Mouse (Mus musculus) urinary bladder, postnatal 4 days (tissue): ENCODE measurements at regions not wholly inside any gene's neighbourhood (a gene's known extent, or its start where the extent isn't known, plus 50 kb on each side); places are given as distances from the start of the nearest gene placed in this dataset.

Experiments
- DNase-seq, 2 experiments: peaks; one replicate each; pipeline ENCODE4 v3.0.0; 2021 to 2022; ENCODE audit warnings: low spot score in 2 of 2

DNA sequence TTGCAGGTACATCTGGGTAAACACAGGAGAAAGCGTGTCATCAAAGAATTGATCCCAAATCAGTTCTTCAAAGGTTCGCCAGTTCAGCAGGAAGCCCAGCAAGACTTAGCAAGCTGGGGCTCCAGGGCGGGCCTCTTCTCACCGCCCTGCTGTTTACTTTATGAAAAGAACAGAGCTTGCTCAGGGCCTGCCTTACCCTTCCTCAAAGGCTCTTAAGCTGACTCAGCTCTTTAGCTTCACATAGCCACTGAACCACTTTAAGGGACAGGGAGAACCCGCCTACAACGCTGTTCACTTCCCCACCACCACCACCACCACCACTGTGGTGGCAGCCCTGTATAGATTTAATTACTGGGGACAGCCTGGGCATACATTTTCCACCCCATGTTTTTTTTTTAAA, 148.5 kb downstream of the Clic5 start:
- no peak for DNase-seq

DNA sequence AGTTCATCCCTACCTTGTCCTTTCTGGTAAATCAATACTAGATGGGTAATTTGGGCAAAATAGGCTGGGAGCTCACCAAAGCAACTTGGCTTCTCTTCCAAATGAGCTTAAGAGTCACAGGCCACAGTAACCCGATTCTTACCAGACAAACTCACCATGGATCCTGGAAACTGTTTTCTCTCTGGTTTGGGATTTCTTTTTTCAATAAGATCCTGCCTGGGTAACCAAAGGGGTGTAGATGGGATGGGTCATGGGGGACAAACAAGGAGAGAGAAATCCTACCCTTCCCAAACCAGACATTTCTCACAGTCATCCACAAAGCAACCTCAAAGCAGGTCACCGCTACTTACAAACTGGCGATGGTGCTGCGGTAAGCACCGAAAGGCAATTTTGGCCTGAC, 148.9 kb downstream of the Clic5 start:
- no peak for DNase-seq

DNA sequence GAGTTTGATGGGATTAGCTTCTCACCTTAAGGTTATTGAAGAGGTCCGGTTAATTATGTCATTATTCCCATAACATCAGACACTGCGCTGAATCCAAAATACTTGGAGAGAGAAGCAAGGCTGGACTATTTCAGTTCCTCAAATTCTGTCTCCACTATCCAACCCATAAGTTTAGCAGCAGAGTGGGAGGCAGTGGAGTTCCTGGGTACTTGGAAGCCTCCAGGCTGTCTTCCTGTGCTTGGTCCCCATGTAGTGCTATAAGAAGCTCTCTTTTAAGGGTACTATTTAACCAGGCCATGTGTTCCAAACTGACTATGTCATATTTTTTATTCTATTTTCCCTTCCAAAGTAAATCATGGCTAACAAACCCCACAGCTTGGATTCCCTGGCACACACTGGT, 156.2 kb downstream of the Clic5 start:
- DNase-seq: no peak

DNA sequence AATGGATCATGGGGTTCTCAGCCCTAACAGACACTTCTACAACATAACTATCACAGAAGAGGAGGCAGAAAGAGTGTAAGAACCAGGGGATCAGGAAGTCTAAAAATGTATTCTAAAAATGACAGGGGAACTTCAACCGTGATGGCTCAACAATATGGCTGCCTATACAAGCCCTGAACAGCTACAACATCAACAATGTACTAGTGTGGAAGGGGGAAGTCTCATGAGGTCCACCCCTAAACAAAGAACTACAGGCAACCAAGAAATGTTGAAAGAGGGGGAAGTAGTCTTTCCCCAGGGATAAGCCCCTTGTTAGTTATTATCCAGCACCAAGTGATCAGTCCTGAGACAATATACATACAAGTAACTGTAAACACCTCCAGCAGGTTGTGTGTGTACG, 157.0 kb downstream of the Clic5 start:
- no peak for DNase-seq

DNA sequence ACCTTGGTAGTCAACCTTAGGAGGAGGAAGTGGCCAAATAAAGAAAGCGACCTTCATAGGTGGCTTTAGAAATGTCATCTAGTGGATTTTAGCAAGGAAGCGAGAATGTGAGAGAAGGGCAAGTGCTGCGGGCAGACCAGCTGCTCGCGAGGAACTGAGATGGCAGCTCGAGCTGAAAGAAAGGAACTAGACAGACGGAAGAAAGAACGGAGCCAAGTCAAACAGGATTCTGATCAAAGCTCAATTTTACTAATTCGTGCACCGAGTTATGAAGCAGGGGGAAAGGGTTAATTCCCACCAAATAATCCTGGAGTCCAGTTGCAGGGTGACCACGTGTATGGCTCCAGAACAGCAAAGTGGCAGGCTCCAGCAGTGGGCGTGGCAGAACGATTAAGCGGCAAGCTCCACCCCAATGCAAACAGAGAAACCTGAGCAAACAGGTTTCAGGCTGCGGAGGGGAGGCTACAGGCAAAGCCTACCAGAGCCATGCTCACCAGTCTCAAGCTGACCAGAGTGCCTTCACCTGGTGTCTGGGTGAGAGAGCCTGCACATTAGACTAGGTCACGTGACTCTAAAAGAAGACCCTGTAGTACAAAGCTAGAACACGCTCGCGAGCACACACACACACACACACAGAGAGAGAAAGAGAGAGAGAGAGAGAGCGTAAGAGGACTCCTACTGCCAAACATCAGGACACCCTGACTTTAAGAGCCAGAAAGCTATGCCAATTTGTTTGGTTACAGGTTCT, 162.0 kb downstream of the Clic5 start:
- DNase-seq: no peak

DNA sequence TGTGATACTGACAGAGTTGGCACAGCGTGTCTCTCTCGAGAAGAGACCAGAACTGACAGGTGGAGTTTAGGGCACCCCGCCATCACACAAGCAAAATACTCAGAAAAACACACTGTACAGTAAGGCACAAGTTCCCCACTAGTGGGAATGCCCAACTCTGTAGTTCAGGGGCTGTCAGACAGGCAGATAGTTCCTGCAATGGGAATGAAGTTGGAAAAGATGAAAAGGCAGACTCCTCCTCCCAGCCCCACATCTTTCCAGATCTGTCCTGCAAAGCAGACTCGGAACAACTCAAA, 162.5 kb downstream of the Clic5 start:
- no peak for DNase-seq

DNA sequence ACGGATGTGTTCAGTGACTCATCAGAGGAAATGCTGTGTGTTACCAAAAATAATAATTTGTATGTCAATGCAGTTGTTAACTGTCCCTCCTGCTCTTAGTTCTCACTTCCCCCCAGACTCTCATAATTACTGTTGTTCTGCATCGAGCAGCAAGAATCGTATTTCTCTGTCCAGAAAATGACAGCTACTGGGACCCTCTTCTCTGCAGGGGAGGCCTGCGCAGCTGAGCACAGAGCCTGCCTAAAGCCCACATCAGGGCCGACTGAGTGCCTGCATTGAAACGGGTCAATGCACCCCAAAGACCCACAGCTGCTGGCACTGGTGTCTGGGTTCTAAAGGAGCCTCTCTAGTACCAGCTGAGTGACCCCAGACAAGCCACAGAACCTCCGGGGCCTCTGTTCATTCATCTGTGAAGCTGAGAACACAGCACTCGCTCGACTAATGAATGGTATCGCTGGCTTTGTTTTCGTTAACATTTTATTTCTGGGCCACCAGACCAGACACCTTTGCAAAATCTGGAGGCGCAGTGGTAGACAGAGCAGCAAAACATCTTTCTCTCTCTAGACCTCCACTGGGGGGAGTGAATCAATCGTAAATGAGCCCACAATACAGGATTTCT, 163.2 kb downstream of the Clic5 start:
- DNase-seq: no peak

DNA sequence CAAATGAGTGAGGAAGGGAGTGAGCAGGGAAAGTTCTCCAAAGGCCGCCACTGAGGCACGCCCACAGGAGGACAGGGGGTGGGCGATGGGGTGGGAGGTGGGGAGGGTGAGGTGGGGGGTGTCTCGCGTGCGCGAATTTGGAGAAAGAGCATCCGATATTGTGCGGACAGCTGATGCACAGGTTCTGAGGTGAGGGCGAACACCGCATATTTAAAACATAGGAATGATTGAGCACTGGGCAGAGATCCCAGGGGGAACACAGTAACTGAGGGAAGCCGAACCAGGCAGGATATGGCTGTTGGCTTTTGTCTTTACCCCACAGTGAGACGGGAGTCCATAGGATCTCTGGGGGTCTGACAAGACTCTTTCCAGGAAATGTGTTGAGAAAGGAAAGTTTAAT, 163.8 kb downstream of the Clic5 start:
- no peak for DNase-seq

DNA sequence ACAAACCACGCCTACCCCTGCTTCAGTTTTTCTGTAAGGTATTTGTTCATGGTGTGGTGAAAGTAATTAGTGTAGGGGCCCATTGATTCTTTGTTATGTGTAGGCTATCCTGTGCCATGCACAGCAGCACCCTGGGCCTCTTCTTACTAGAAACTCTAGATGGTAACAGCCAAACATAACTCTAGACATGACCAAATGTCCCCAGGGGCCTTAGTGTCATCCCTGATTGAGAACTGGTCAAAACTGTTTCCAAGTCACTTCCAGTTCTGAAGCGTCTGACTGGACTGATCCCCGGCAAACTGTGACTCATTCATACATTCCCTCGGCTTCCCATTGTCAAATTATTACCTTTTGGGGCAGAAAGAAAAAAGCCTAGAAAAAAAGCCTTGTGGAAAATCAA, 174.7 kb downstream of the Clic5 start:
- DNase-seq: no peak

DNA sequence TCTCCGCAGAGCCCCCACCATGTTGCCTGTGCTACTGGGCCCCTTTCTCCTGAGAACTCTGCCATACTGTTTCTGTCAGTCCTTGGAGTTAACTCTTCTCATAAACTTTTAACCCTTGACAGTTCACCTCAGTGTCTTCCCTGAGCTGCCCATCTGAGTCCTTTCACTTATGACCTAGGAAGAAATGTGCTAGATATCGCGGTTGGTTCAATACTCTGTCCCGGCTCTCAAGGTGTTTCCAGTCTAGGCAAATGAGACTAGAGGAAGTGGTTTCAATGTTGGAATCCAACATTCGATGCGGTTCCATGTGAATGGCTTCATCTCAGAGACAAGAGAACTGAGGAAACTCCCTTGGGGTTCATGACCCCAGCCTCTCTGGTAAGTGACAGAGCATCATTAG, 176.1 kb downstream of the Clic5 start:
- no peak for DNase-seq

DNA sequence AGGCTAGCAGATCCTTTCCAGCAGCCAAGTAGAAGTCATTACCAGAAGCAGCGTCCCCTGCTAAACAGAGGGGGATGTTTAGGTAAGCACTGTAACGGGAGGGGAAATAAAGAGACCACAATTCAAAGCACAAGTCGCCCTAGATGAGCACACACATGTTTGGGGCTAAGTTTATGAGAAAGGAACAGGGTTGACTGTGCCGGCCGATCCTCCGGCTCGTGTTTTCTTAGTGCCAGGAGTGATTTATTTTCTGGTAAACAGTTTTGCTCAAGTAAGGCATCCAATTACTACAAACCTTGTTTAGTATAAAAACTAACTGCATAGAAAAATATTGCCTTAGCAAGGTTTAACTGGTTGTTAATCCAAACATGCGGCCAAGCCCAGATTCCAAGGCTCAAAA, 178.1 kb downstream of the Clic5 start:
- no peak for DNase-seq

DNA sequence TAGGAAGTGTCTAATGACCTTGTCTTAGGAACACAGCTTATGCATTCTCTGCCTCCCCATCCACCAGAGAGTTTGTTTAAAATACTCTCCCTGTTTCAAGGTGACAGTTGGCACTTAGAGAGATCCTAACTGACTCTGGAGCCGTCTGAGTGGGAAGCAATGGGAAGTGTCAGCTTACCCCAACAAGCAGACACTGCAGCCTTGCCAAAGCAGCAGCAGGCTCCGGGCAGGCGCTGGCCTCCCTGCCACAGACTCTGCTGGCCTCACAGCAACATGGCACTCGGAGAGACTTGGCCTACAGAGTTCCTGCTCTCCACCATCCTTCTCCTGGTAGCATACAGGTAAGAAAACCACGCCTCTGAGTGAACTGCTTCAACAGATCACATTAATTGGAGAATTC, 179.2 kb downstream of the Clic5 start:
- no peak for DNase-seq

DNA sequence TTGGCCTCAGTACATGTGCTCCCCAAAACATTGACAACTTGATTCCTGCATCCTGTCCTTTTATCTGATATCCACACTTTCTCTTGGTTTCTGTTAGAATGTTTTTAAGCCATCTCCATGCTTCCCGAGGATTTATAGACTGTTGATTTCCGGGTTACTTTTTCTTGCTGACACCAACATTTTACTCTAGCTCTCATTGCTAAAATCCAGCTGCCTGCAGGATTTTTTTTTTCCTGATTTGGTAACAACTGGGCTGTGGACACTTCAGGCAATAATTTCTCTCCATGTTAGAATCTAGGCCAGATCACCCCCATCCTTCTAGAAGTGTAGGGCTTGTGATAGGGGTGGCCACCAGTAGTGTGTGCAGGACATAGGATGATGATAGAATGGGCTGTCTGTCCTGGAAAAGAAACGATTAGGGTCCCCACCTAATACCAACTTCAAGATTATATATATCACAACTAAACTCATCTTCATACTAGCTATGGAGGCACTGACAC, 182.6 kb downstream of the Clic5 start:
- no peak for DNase-seq

DNA sequence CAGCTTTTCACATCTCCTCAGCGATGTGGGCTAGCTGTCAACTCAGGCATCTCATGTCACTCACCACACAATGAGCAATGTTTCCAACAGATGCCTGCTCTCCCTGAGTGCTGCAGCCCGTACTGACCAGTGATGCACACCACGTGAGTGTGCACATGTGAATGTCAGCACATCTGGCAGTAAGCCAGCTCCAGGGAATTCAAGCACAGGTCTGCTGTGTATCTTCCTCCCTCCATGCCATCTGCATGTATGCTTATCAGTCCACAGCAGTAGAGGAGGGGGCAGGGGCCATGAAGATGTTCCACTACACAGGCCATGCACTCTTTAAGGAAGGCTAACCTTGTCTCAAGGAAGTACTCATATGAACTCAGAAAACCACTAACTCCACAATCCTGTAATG, 183.2 kb downstream of the Clic5 start:
- DNase-seq: no peak

DNA sequence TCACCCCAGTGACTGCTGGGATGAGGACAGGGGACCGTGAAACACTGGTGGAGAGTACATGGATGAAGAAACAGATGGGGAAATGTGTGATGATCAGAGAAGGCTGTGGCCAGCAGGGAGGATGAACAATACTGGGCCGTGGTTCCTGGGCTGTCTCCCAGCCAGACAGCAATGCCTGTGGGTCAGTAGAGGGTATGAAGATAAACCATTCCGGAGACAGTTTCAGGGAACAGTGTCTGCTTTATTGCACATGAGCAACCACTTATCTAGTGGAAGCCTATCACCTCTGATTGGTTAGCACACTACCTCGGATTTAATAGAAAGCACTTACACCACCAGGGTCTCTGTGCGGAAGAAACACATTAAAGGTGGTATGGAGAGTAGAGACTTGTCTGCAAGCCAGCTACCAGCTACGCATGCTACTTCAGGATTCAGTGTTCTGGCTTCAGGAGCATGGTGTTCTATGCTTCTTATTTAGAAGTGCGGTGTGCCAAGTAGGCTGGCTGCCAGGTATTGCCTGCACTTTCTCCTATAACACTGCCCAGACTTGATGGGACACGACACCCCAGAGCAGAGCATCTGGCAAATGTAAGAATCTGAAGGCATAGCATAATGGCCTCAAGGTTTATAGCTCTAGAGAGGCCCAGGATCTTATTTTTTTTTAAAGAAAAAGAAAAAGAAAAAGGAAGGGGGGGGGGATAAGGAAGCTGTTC, 185.5 kb downstream of the Clic5 start:
- DNase-seq: peak in 1 of 2 experiments; percentile 24

DNA sequence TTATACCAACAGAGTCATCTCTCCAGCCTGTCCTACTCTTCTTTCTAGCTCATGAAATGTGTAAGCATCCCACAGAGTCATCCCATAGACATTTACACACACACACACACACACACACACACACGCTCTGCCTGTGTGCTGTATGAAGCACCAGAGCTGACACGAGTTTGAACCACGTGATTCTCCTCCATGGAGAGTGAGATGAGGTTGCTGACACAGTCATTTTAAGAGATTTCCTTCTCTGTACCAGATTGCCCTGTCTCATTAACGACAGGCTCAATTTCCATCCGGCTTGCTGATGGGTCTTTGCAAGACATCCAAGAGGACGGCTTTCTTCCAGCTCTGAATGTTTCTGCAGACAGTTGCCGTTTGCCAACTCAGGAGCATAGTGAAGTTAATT, 190.0 kb downstream of the Clic5 start:
- no peak for DNase-seq

DNA sequence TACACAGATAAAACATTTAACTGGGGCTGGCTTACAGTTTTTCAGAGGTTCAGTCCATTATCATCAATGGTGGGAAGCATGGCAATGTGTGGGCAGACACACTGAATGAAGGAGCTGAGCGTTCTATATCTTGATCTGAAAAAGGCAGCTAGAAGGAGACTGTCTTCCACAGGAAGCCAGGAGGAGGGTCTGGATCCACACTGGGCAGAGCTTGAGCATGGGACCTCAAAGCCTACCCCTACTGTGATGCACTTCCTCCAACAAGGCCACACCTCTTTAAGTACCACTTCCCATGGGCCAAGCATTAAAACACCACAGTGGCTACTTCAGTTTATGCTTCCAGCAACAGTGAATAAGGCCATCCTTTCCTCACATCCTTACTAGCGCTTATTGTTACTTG, 200.5 kb downstream of the Clic5 start:
- no peak for DNase-seq

DNA sequence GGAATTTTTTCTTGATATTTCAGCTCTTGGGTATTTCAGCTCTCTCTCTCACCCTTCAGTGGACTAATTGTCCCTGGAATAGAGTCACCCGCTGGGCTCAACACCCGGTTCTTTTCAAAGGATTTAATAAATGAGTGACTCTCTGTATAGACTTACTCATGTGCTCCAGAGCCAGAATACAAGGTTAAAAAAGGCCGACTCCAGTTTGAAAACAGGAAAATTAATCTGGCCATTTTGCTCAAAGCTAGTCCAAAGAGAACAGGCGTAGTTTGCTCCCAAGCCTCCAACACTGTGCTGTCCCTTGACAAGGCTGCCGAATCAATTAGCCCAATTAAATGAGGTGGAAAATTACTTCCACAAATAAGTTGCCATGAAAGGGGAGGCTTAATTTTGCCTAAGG, 209.4 kb downstream of the Clic5 start:
- no peak for DNase-seq

DNA sequence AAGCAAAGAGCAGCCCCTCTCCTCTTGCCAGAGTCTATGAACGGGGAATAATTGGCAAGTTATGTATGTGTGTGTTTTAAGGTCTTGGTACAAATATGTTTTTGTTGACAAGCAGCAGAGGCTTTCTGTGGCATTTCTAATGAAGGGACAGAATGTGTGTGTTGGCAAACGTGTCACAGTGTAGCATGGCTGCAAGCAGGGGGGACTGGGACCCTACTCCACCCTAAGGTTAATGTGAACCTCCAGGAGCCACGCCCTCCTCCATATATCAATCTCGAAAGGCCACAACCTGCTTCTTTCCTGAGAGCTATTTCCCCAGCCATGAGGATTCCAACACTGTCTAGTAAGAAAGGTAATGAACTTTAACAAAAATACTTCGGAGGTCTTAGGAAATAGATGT, 209.8 kb downstream of the Clic5 start:
- no peak for DNase-seq

DNA sequence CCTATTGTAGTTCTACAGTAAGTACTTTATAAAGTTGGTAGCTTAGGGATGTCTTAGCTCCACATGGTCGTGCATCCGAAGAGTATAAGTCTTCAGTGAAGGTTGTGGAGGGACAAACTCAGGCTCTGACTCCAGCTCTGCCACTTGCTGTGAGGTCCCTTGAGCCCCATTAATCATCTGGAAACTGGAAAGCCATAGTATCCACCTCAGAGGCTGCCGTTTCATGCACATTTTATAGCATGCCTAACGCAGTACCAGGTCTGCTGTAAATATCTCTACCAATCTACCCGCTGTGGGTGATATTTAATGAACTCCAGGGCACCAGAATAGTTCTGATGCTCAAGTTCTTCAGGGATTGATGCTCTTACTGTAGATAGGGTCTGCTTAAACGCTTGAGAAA, 216.5 kb downstream of the Clic5 start:
- DNase-seq: no peak

DNA sequence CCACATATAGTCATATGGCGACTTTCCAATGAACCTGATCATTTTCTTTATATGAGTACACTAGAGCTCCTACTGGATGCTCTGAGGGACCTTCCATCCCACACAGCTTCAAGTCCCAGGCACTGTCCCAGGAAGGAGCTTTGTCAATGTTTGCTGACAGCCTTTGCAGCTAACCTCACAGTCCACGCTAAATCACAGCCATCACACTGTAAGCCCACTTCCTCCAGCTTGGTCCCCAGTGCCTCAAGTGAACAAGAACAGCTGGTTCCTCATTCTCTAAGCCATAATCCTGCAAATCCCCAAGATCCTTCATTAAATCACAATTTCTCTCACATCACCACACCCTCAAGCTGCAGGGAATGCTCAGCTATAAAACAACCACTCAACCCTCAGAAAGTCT, 222.6 kb downstream of the Clic5 start:
- no peak for DNase-seq

DNA sequence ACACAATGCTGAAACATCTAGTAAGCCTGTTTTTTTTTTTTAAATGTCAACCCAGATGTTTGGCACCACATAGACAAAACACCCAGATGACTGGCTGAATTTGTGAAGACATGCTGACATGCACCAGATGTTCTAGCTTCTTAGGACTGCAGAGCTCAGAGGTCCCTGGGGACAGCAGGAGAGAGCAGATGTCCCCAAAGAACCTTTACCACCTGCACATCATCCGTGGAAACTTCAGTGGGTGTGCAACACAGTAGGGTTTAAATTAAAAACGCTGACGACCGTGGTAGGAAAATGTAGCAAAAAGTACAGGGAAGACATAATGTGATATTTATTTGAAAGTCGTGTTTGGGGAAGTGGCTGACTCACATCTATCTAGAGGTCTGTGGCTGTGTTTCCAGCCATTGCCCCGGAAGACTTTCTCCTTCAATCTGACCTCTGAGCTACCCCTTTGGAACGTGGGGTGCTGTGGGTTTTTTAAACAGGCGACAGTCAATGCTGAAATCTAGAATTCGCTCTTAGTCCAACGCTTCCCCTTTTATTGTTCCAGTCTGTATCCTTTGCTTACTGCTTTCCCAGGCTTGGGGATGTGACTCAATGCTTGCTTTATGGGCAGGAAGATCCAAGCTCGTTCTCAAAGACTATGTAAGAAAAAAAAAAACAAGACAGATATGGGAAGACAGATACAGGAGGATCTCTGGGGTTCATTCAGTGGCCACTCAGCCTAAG, 230.5 kb downstream of the Clic5 start:
- no peak for DNase-seq

DNA sequence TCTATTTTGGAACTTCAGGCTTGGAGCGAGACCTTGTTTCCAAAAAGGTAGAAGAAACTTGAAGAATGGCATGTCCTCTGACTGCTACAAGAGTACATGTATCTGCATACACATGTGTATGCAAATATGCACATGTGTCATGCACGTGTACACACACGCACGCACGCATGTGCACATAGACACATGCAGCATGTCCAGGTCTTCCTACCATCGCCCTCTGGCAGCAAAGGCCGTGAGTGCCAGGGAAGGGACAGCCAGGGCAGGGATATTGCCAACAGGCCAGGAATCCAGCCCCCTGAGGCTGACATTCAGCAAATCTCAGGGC, 231.0 kb downstream of the Clic5 start:
- no peak for DNase-seq
